Mouse (Mus musculus): ENCODE measurements around the gene Prdm1.

- TF ChIP-seq CTCF (IDR thresholded peaks at IDR 0.05), result no peak
- no peak for TF ChIP-seq EP300 (IDR thresholded peaks at IDR 0.05)
These were observed 41.2 kb downstream of the Prdm1 start for GRCm38 (mm10) chr10:44487132-44487531.
